Mouse (Mus musculus) frontal cortex, postnatal 36 days (tissue): ENCODE results near the gene Zfp113.
A peak's percentile ranks its signal among the peaks of the same experiment; 100 is the strongest.
"Not testable (repeated sequence)": the region's sequence is repeated elsewhere in the genome, so short reads cannot be mapped to it uniquely, and the experiment has no call there.

ENCODE experiments used
- DNase-seq, 2 experiments: peaks; one replicate each; pipeline ENCODE4 v3.0.0; 2022; ENCODE audit warnings: low spot score in 2 of 2

Zfp113 gene

DNA sequence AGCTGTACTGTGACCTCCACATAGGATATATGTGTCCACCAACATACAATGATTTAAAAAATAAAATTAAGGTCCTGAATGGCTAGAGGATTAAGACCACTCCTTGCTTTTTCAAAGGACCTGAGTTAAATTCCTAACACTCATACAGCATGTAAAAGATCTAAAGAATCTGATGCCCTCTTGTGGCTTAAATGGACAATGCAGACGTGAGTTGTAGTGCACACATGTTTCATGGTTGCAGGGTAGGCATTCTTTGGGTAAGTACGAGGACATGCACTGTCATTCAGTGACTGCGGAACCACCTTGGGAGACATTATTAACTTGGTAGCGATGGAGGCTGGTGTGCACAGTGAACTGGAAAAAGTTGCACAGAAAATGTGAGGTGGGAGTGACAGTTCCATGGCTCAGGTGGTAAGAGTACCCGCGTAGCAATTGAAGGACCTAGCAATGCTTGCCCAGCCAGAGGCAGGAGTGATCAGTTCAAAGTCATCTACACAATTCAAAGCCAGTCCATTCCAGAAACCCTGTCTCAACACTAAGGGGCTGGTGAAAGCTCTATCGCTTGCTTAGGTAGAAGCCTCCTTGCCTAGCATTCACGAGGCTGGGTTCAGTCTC is 17.5 kb downstream of the Zfp113 start:
- peak in 1 of 2 experiments; percentile 38 for DNase-seq

DNA sequence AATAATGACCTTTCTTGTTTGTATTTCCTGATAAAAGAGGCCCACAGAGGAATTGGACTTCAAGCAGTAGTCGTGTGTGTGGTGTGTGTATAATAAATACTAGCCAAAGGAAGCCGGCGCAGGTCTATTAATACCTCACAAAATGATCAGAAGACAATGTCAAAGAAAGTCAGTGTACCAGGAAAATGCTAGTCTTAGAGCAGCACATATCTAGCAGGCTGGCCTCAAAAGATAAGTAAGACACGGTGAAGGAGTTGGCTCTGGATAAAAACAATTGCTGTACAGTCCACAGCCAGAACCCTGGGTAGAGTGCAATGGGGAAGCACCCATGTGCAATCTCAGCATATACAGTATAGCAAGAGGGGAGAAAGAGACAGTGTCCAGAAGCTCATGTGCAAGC is 18.3 kb downstream of the Zfp113 start:
- no peak for DNase-seq

DNA sequence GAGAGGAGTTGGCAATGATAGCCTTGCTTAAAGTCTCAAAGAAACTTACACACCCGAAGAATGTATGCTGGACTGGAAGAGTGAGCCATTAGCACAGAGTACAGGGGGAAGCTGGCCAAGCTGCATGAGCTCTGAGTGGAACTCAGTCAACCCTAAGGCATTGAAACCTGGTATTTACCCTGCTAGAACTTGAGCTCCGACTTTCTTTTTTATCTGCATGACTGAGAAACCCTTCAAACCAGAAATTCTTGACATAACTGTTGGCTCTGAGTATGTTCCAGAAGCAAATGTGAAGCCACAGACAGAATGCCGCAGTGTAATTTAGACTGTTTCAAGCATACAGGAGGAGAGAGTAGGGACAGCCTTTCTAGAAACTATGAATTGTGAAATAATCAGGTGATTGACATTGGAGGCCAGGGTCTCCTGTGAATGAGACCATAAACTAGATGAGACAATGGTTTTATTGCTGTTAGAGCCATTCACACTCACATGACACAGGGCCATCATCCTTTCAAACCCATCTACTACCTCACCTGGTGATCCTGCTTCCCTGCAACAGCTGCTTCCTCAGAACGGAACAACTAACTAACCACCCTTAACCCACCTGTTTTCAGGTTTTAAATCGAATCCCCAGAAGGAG is 23.0 kb downstream of the Zfp113 start:
- DNase-seq, result no peak

DNA sequence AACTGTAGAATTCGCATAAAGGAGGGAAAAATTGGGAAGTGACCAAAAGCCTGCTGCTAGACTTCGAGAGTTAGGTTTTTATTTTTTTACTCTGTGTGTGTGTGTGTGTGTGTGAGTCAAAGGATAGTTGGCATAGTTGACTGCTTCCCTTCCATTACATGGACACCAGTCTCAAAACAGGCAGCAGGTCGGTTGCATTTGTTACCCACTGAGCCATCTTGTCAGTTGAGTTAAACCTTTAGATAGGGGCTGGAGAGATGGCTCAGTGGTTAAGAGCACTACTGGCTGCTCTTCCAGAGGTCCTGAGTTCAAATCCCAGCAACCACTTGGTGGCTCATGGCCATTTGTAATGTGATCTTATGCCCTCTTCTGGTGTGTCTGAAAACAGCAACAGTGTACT is 37.5 kb downstream of the Zfp113 start:
- DNase-seq, result no peak

DNA sequence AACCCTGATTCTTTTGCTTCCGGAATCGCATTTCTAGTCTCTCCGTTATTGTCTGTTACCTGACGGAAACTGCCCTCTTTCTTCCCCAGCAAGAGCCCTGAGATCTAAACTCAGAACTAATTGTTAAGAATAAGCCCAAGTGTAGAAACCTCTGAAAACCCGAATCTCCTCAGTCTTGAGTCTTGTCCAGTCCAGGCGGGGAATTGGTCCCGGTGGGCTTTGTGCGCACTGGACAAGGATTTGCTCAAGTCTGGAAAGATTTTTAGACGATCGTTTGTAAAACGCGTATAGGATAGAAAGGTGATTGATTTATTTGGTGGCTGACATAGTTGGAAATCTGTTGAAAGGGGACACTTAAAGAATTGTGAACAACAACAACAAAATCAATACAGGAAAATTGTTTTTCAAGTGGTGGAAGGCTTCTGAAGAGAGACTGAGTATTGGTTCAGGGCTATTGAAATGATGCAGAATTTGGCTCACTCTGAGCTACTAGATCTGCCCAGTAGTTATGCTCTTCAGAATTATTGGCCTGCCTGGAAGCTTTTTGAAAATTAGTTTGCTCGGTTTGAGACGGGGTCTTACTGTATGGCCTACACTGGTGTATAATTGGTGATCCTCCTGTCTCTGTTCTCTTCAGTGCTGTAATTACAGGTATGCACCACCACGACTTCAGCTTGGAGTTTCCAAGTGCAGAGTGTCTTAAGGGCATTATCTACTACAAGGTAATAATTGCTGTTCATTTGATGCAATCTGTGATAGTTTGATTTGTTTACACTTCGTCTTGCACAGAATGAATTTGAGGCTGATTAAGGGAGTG is 38.1 kb downstream of the Zfp113 start:
- no peak for DNase-seq

DNA sequence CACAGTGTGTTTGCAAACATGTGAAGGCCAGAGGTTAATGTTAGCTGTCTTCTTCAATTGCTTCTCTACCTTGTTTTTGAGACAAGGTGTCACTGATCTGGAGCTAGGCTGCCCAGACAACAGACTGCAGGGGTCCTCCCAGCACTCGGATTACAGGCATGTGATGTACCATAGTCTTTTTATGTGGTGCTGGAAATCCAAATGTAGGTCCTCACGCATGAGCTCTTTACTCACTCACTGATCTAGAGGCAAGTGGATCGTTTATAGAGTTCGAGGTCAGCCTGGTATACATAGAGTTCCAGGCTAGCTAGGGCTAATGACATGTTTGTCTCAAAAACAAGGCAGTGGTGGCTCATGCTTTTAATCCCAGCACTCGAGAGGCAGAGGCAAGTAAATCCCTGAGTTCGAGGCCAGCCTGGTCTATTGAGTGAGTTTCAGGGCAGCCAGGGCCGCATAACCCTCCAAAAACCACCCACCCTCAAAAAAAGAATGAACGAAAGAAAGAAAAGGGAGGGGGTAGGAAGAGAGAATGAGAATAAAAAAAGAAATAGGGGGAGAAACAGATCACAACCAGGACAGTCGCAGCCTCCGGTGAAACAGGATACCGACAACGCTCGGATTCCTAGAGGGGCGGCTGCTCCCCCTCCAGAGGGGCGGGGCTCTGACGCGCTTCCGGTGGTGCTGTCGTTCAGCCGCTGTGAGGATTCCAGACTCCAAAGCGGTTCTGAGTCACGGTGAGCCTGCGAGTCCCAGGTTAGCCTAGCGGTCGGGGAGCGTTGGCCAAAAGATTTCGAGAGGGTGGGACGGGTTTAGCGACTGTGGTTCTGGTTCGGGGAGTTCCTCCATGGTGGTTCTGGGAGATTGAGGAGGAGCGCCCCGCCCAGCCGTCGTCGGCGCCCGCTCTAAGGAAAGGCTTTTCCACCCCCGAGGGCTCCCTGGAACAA is 39.0 kb downstream of the Zfp113 start, which contains the start of gene Zscan21:
Zscan21 (plus strand) TSS at position 649 of the 944 bp plus-strand sequence.
- peak; percentile 86 to 89 for DNase-seq

DNA sequence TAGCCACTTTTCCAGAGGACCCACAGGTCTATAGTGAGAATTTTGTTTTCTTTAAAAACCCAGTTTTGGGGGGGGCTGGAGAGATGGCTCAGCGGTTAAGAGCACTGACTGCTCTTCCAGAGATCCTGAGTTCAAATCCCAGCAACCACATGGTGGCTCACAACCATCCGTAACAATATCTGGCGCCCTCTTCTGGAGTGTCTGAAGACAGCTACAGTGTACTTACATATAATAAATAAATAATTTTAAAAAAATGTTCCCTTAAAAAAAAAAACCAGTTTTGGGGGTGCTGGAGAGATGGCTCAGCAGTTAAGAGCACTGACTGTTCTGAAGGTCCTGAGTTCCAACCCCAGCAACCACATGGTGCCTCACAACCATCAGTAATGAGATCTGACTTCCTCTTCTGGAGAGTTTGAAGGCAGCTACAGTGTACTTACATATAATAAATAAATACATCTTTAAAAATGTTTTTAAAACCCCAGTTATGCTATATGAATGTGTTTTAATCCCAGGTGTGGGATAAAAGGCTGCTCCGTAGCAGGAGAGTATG is 45.6 kb downstream of the Zfp113 start:
- not testable (repeated sequence) for DNase-seq

DNA sequence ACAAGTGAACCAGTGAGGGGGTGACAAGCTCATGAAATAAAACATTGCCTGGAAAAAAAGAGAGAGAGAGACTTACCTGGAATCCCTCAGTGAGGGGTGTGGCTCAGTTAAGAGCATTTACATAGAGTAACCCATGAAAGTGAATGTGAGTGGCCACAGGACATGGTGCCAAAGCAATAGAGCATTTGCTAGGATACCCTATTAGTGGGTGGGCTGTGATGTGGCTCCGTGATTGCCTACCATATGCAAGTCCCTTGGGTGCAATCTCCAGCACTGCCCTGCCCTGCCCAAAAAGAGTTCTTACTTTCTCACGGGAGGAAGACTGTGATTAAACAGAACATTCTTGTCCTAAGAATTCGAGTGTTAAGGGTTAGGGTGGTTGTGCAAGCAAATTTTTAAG is 48.4 kb downstream of the Zfp113 start:
- DNase-seq, result no peak

DNA sequence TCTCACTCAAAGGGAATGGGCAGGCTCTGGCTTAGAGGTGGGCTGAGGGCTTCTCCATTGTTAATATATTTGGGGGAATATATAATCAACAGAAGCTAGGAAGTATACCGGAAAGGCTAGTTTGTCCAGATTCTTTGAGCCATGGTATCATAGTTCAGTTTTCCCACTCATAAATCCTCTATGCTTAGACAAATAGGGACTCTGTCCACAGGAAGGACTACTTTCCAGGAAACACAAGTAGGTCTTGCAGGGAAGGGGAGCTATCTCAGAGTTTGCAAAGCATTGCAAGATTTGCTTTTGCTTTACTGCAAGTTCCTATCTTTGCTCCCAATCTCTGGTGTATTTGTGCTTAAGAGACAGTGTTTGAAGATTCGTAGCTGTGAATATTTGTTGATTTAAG is 50.6 kb downstream of the Zfp113 start:
- DNase-seq, result no peak

DNA sequence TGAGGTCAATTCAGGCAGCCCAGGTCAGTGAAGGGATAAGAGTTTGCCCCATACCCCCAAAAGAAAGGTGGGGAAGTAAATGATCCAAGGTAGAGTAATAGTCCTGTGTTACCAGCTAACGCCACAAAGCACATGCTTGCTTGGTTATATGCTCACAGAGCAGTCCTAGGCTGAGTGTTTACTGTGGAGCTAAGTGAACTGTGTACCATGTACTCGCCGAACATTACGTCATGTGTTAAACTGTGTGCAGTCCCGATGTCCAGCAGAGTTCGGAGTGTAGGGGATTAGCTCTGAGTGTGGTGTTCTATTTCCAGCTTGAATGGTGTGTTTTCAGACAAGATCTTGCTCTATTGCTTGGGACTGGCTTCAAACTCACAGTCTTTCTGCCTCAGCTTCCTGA is 61.1 kb downstream of the Zfp113 start:
- no peak for DNase-seq

DNA sequence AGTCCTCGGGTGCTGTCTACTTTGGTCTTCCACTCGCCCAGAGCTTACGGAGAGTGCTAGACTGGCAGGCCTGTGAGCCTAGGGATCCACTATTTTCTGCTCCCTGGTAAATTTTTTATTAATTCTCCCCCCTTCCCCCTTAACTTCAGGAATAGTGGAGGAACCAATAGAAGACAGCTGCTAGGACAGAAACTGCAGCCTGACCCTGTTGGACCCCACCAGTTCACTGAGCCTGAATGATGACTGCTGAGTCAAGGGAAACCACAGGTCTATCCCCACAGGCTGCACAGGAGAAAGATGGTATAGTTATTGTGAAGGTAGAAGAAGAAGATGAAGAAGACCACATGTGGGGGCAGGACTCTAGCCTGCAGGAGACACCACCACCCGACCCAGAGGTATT is 62.8 kb downstream of the Zfp113 start:
- DNase-seq, result no peak

DNA sequence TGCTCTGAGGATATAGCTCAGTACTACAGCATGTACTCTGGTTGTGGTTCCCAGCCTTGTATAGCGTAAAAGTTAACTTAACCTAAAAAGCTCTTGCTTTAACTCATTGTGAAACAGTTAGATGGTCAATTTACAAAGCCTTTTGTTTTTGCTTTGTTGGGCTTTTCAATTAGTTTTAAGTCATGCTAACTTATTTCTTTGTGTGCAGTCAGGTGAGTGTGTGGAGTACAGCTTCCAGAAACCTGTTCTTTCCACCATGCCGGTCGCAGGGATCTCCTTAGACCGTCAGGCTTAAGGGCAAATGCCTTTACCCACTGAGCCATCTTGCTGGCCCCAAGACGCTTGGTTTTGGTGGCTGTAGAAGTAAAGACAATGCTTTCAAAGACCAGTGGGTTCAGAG is 64.8 kb downstream of the Zfp113 start:
- DNase-seq, result no peak

DNA sequence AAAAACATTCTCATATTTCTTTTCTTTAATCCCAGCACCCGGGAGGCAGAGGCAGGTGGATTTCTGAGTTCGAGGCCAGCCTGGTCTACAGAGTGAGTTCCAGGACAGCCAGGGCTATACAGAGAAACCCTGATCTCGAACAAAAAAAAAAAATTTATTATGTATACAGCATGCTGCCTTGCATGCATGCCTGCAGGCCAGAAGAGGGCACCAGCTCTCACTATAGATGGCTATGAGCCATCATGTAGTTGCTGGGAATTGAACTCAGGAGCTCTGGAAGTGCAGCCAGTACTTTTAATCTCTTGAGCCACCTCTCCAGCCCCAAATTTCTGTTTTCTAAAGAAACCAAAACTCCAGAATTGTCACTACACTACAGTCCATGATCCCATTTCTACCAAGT is 65.3 kb downstream of the Zfp113 start:
- DNase-seq, result no peak
